Mouse (Mus musculus): ENCODE measurements around the gene Matn4.

- TF ChIP-seq GATA1 (IDR thresholded peaks at IDR 0.05; ENCODE audit: borderline replicate concordance, low read length) = no peak
- no peak for TF ChIP-seq FLI1 (IDR thresholded peaks at IDR 0.05; ENCODE audit: low read length)
Measured at GRCm38 (mm10) chr2:164353356-164353755, 51.6 kb downstream of the Matn4 start.

All from megakaryocyte, embryonic 14.5 days (primary cell).